Mouse (Mus musculus): ENCODE data around the gene Srr.

- TF ChIP-seq FLI1 (IDR thresholded peaks at IDR 0.05; ENCODE audit: low read length) (no peak), GATA1 (IDR thresholded peaks at IDR 0.05; ENCODE audit: borderline replicate concordance, low read length) (no peak)
Measured at GRCm38 (mm10) chr11:74919249-74919648, 6.5 kb downstream of the Srr start.
